Mouse (Mus musculus): ENCODE data around the gene Tnk1.

DNA sequence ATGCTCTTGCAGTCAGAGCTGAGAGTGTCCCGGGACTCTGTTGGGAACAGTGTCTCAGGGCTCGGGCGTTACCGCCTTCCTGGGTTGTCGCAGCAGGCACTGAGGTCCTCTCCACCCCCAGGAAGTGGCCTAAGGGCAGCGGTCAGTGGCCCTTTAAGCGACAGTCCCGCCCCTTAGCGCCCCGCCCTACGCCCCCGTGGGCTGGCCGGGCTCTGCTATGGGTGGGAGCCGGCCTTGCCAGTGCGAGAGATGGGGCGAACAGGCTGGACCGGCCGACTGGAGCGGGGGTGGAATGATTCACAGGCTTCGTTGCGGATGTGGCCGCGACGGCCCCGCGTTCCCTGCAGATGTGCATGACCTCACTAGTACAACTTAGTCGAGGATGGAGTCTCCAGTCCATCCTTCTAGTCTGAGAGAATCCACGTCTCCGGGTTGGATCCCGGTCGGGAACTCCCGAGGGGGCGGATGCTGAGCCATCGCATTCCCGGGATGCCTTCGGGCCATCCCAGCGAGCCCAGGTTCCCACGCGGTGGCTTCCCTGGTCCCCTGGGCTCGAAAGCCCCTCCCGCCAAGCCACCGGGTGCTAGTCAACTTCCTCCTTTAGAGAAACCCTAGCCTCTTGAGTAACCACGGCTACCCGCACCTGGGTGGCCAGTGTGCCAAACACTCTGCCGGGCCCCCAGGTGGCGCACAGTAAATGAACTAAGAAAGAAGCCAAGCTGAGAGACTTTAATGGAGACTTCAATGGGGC lies 22.5 kb upstream of the Tnk1 start, which contains the start of gene Kctd11:
- TF ChIP-seq POLR2A (IDR thresholded peaks at IDR 0.05; ENCODE audit: low read depth, low read length) (no peak; the same call in 1 of the 2 replicates), CTCF (IDR thresholded peaks at IDR 0.05; ENCODE audit: extremely low read depth, insufficient read depth, insufficient read length, insufficient replicate concordance) (peak; percentile 60; the same call in 1 of the 2 replicates)
